Comparison of ENCODE assay signal across 11 mouse cellular contexts in genomic region chr5:134466296-134467029, GRCm38 (mm10). TPM values are rescaled to one million over a fixed set of nuclear protein-coding genes. Genes with fewer than 3 reads are reported as not detected.
A peak's percentile ranks its signal among the peaks of the same experiment; 100 is the strongest.
DNase-seq lines count a peak whose midpoint lies in the region; ATAC-seq and TF ChIP-seq lines count a peak whose summit lies in the region.
"Had no signal": no experiment of that assay in that cellular context is flagged by ENCODE, and none has a peak within 500 bp of the region (broad histone marks: within the 10 kb centered on the region; RNA-seq: fewer than 3 reads in every experiment).

No protein-coding gene starts in this region.

- H3K9me3 ChIP-seq in hindbrain, embryonic 14.5 days (ENCODE audit: control insufficient read depth, low read length) = no peaks in the 10 kb centered on the region
- no peaks in the 10 kb centered on the region for H3K9me3 ChIP-seq in midbrain, embryonic 11.5 days (ENCODE audit: control insufficient read depth, low read length)
- H3K9me3 ChIP-seq in kidney, embryonic 14.5 days (ENCODE audit: control insufficient read depth, low read length) = no peaks in the 10 kb centered on the region
- H3K9me3 ChIP-seq in lung, postnatal 0 days (ENCODE audit: low read length) = no peaks in the 10 kb centered on the region

- peak overlapping the region; percentile 66 for H3K27ac ChIP-seq in hindbrain, embryonic 14.5 days
- peak overlapping the region; percentile 32; the same call in 1 of the 2 replicates for H3K27ac ChIP-seq in midbrain, embryonic 11.5 days (ENCODE audit: low read depth, low read length)
- no peak overlapping the region for H3K27ac ChIP-seq in kidney, embryonic 14.5 days (ENCODE audit: low read depth, low read length)
- H3K27ac ChIP-seq in lung, postnatal 0 days (ENCODE audit: low read length) = no peak overlapping the region

- 10% methylated on average over 21 of the region's 21 CpGs for WGBS in hindbrain, embryonic 14.5 days
- WGBS in midbrain, embryonic 11.5 days = 16% methylated on average over 21 of the region's 21 CpGs
- 22% methylated on average over 21 of the region's 21 CpGs for WGBS in kidney, embryonic 14.5 days
- WGBS in lung, postnatal 0 days = 36% methylated on average over 21 of the region's 21 CpGs

- peak overlapping the region; percentile 23 for H3K4me2 ChIP-seq in hindbrain, embryonic 14.5 days (replicated peaks)
- H3K4me2 ChIP-seq in midbrain, embryonic 11.5 days = peak overlapping the region; percentile 22
- H3K4me2 ChIP-seq in kidney, embryonic 14.5 days (replicated peaks; ENCODE audit: low read depth, low read length) = no peak overlapping the region
- H3K4me2 ChIP-seq in lung, postnatal 0 days (replicated peaks; ENCODE audit: low read depth, low read length) = no peak overlapping the region

- TF ChIP-seq EP300 in lung, postnatal 0 days (IDR thresholded peaks at IDR 0.05) = no peak

- H3K9ac ChIP-seq in hindbrain, embryonic 14.5 days = peak overlapping the region; percentile 1; the same call in 1 of the 2 replicates
- no peak overlapping the region for H3K9ac ChIP-seq in midbrain, embryonic 11.5 days (ENCODE audit: low read length)
- no peak overlapping the region for H3K9ac ChIP-seq in kidney, embryonic 14.5 days (ENCODE audit: low read depth, low read length)
- no peak overlapping the region for H3K9ac ChIP-seq in lung, postnatal 0 days (replicated peaks; ENCODE audit: low read depth)

- ATAC-seq in hindbrain, embryonic 14.5 days (ENCODE audit: low FRiP score) = peak; percentile 40; the same call in 1 of the 2 replicates
- peak; percentile 63 for ATAC-seq in midbrain, embryonic 11.5 days (ENCODE audit: low FRiP score)
- no peak for ATAC-seq in kidney, embryonic 14.5 days (ENCODE audit: low FRiP score, low TSS enrichment)
- ATAC-seq in lung, postnatal 0 days = no peak
- ATAC-seq: CD4-positive, CD25-positive, alpha-beta regulatory T cell, adult 4 months had no signal

- no peak overlapping the region for H3K4me3 ChIP-seq in hindbrain, embryonic 14.5 days (replicated peaks; ENCODE audit: low read length)
- H3K4me3 ChIP-seq in midbrain, embryonic 11.5 days (ENCODE audit: low read depth, low read length) = no peak overlapping the region
- no peak overlapping the region for H3K4me3 ChIP-seq in kidney, embryonic 14.5 days (ENCODE audit: low read length)
- H3K4me3 ChIP-seq in lung, postnatal 0 days (ENCODE audit: low read depth, low read length) = no peak overlapping the region

- peak; percentile 60 for DNase-seq in right cerebral cortex, adult 18-20 months
- no peak for DNase-seq in right cerebral cortex, postnatal 14 days
- peak; percentile 36 for DNase-seq in hindbrain, embryonic 14.5 days (ENCODE audit: low spot score)
- peak; percentile 91 for DNase-seq in midbrain, embryonic 11.5 days (ENCODE audit: low spot score, missing footprints)
- no peak for DNase-seq in yolk sac, embryonic 10.5 days (ENCODE audit: low spot score)
- DNase-seq in lung, postnatal 0 days (ENCODE audit: low spot score) = no peak
- DNase-seq in adrenal gland, postnatal 25 days = no peak
- DNase-seq: layer of hippocampus, postnatal 36 days; spleen, adult 18-20 months had no signal

- no peak for TF ChIP-seq CTCF in lung, postnatal 0 days (IDR thresholded peaks at IDR 0.05)

- H3K27me3 ChIP-seq in hindbrain, embryonic 14.5 days (ENCODE audit: control insufficient read depth, insufficient read depth, low read length) = no peaks in the 10 kb centered on the region
- no peaks in the 10 kb centered on the region for H3K27me3 ChIP-seq in midbrain, embryonic 11.5 days (ENCODE audit: control insufficient read depth, insufficient read depth, low read length)
- H3K27me3 ChIP-seq in kidney, embryonic 14.5 days (ENCODE audit: control insufficient read depth, insufficient read depth, low read length) = no peaks in the 10 kb centered on the region
- H3K27me3 ChIP-seq in lung, postnatal 0 days (replicated peaks; ENCODE audit: insufficient read depth, low read length) = no peaks in the 10 kb centered on the region

- no peaks in the 10 kb centered on the region for H3K36me3 ChIP-seq in hindbrain, embryonic 14.5 days (replicated peaks; ENCODE audit: control insufficient read depth, insufficient read depth)
- H3K36me3 ChIP-seq in midbrain, embryonic 11.5 days (ENCODE audit: control insufficient read depth, insufficient read depth, low read length) = no peaks in the 10 kb centered on the region
- no peaks in the 10 kb centered on the region for H3K36me3 ChIP-seq in kidney, embryonic 14.5 days (ENCODE audit: control insufficient read depth, insufficient read depth, low read length)
- H3K36me3 ChIP-seq in lung, postnatal 0 days (ENCODE audit: insufficient read depth, low read length) = no peaks in the 10 kb centered on the region

- peaks cover 11% of the 10 kb centered on the region; the same call in 1 of the 2 replicates for H3K4me1 ChIP-seq in hindbrain, embryonic 14.5 days (replicated peaks; ENCODE audit: control insufficient read depth, insufficient read depth, low read length)
- H3K4me1 ChIP-seq in midbrain, embryonic 11.5 days (ENCODE audit: control insufficient read depth, insufficient read depth, low read length) = peaks cover 14% of the 10 kb centered on the region
- peaks cover 13% of the 10 kb centered on the region for H3K4me1 ChIP-seq in kidney, embryonic 14.5 days (ENCODE audit: control insufficient read depth, insufficient read depth, low read length)
- H3K4me1 ChIP-seq in lung, postnatal 0 days (ENCODE audit: insufficient read depth, low read depth, low read length) = peaks cover 3% of the 10 kb centered on the region; the same call in 1 of the 2 replicates

RNA-seq across cellular contexts. Expression of gene Gtf2ird1, which starts 9.9 kb away (rescaled TPM):
- 57.1 and 57.3 TPM in 2 replicates for polyA plus RNA-seq in hindbrain, embryonic 14.5 days (2014; fragmentation: Nextera tagmentation; extraction: Ambion mirVana)
- 86.5 and 88.1 TPM in 2 replicates for polyA plus RNA-seq in midbrain, embryonic 11.5 days (2014; fragmentation: Nextera tagmentation; extraction: Ambion mirVana)
- 60.9 and 84.8 TPM in 2 replicates for polyA plus RNA-seq in kidney, embryonic 14.5 days (2014; fragmentation: Nextera tagmentation; extraction: Ambion mirVana)
- polyA plus RNA-seq in lung, postnatal 0 days (2015; fragmentation: Nextera tagmentation; extraction: Ambion mirVana) = 31.9 and 36.1 TPM in 2 replicates
- total RNA-seq in adrenal gland, postnatal 25 days (2021) = 52.0 and 80.0 TPM in 2 replicates

Comparison
In these comparisons a context has a peak if more than half of its experiments do, and no peak if none do; other contexts are left out.
1. DNase-seq: peak in right cerebral cortex, adult 18-20 months (single experiment), hindbrain, embryonic 14.5 days (single experiment) and midbrain, embryonic 11.5 days (single experiment); none in right cerebral cortex, postnatal 14 days (single experiment), yolk sac, embryonic 10.5 days (single experiment), lung, postnatal 0 days (single experiment) and adrenal gland, postnatal 25 days (single experiment).
2. ATAC-seq: peak in hindbrain, embryonic 14.5 days (single experiment) and midbrain, embryonic 11.5 days (single experiment); none in kidney, embryonic 14.5 days (single experiment) and lung, postnatal 0 days (single experiment).
3. H3K27ac ChIP-seq: peak in hindbrain, embryonic 14.5 days (single experiment) and midbrain, embryonic 11.5 days (single experiment); none in kidney, embryonic 14.5 days (single experiment) and lung, postnatal 0 days (single experiment).
4. H3K4me2 ChIP-seq: peak in hindbrain, embryonic 14.5 days (single experiment) and midbrain, embryonic 11.5 days (single experiment); none in kidney, embryonic 14.5 days (single experiment) and lung, postnatal 0 days (single experiment).